Mouse (Mus musculus) testis, adult 10 weeks (tissue): ENCODE results near the gene Slc35b3. TPM values are rescaled to one million over a fixed set of nuclear protein-coding genes. Genes with fewer than 3 reads are reported as not detected.

Experiments
- polyA plus RNA-seq: library from polyadenylated mRNA; stranded (reverse); fragments of 350-450 nt; fragmentation: Illumina TruSeq; extraction: RNeasy Lipid Tissue Mini Kit (QIAGEN cat#74804); gene quantifications from one replicate; pipeline ENCODE4 v1.2.3, GENCODE M21; 2014; ENCODE audit warnings: low read depth, low replicate concordance

Slc35b3 gene
- 15.2 TPM for polyA plus RNA-seq

GRCm38 (mm10) chr13:38960063-38961050 lies at the start of gene Slc35b3:
Slc35b3 (minus strand) TSS chr13:38960875.

